Mouse (Mus musculus) liver, postnatal 0 days (tissue): ENCODE data around the gene Kcnk16.

Experiments
- CTCF ChIP-seq: sonication (generic); IDR thresholded peaks from 2 replicates; pipeline ENCODE4 v1.5.1; 2016; ENCODE audit warnings: antibody characterized with exemption, low read depth
- EP300 ChIP-seq: IDR thresholded peaks from 2 replicates; pipeline ENCODE4 v1.6.1; 2016; ENCODE audit warnings: antibody characterized with exemption, low read depth, mild to moderate bottlenecking

GRCm38 (mm10) chr14:20245861-20246260, 23.1 kb downstream of the Kcnk16 start:
- TF ChIP-seq CTCF (no peak), EP300 (no peak)
